15 mouse cellular contexts compared by ENCODE assay signal in the genomic region with DNA sequence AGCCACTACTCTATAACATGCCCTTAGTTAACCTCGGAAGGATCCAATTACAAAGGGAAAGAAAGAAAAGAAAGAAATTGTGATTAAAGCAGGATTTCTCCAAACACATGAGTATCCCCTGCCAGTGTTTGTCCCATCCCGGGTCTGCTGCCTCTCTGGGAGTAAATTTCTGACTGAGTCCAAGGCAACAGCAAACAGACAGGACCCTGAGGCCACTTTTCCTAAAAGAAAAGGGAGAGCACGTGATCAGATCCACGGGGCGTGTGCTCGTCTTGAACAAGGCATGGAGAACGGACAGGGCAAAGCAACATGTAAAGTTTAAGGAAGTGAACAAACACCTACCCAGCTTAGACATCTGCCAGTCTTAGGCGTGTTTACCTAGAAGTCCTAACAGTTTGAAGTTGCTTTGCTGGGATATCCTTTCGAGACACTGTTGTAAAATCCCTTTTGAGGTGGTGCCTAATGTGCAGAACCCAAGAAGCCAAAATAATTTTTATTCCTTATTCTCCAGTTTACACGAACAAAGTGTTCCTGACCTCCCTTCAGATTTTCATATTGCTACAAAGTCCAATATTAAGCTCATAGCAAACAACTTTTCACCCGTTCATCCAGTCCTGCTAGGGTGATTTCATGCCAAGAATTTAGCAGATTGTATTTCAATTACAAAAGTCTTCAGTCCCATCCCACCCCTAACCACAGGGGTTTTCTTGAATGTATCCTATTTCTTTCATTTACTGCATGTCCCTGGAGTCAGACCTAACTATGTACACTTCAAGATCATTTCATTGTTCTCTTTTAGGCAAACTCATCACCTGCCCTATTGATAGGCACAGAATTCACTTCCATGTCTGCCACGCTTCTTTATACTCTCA.
A peak's percentile ranks its signal among the peaks of the same experiment; 100 is the strongest.
DNase-seq lines count a peak whose midpoint lies in the region; ATAC-seq lines count a peak whose summit lies in the region.
"Had no signal": no experiment of that assay in that cellular context is flagged by ENCODE, and none has a peak within 500 bp of the region (broad histone marks: within the 10 kb centered on the region; RNA-seq: fewer than 3 reads in every experiment).

No protein-coding gene starts in this region.

- ATAC-seq in hindbrain, embryonic 12.5 days (ENCODE audit: low FRiP score), result 0 out of 2 replicates have a peak, but pooled peaks have one; percentile 51
- no peak; the same call in 1 of the 2 replicates for ATAC-seq in hindbrain, embryonic 14.5 days (ENCODE audit: low FRiP score)
- ATAC-seq in midbrain, embryonic 11.5 days (ENCODE audit: low FRiP score), result peak; percentile 79
- no peak; the same call in 1 of the 2 replicates for ATAC-seq in midbrain, embryonic 14.5 days (ENCODE audit: low FRiP score, low TSS enrichment)
- ATAC-seq: intestine, embryonic 15.5 days had no signal

- DNase-seq in hindbrain, embryonic 14.5 days (ENCODE audit: low spot score), result no peak
- DNase-seq in midbrain, embryonic 11.5 days (ENCODE audit: low spot score, missing footprints), result peak; percentile 91
- DNase-seq in midbrain, embryonic 14.5 days, result no peak
- DNase-seq in embryo, embryonic 11 days, result peak; percentile 42
- peak; percentile 12 for DNase-seq in skeletal muscle tissue, adult 2 months (ENCODE audit: low read depth, low spot score)
- no peak for DNase-seq in left cerebral cortex, postnatal 36 days (ENCODE audit: low spot score in 2 of 2)
- DNase-seq in heart, adult 9 months (ENCODE audit: low spot score in 2 of 2), result no peak
- DNase-seq: adrenal gland, postnatal 25 days; cerebellum, postnatal 25 days; retina, postnatal 1 day; thymus, adult 18-20 months had no signal

- no peaks in the 10 kb centered on the region for H3K9me3 ChIP-seq in hindbrain, embryonic 12.5 days (replicated peaks)
- H3K9me3 ChIP-seq in hindbrain, embryonic 14.5 days (ENCODE audit: control insufficient read depth, low read length), result no peaks in the 10 kb centered on the region
- no peaks in the 10 kb centered on the region for H3K9me3 ChIP-seq in midbrain, embryonic 11.5 days (ENCODE audit: control insufficient read depth, low read length)
- H3K9me3 ChIP-seq in midbrain, embryonic 14.5 days (ENCODE audit: control insufficient read depth, low read length), result no peaks in the 10 kb centered on the region
- H3K9me3 ChIP-seq: G1E; intestine, embryonic 15.5 days; limb, embryonic 15.5 days had no signal

- H3K27ac ChIP-seq in hindbrain, embryonic 12.5 days, result no peak overlapping the region
- no peak overlapping the region for H3K27ac ChIP-seq in hindbrain, embryonic 14.5 days
- no peak overlapping the region; the same call in 1 of the 2 replicates for H3K27ac ChIP-seq in midbrain, embryonic 11.5 days (ENCODE audit: low read depth, low read length)
- no peak overlapping the region for H3K27ac ChIP-seq in midbrain, embryonic 14.5 days (replicated peaks; ENCODE audit: low read depth, low read length)
- H3K27ac ChIP-seq: intestine, embryonic 15.5 days; limb, embryonic 15.5 days had no signal

- WGBS in hindbrain, embryonic 12.5 days, result 32% methylated on average over 12 of the region's 12 CpGs
- WGBS in hindbrain, embryonic 14.5 days, result 34% methylated on average over 12 of the region's 12 CpGs
- 28% methylated on average over 12 of the region's 12 CpGs for WGBS in midbrain, embryonic 11.5 days
- WGBS in midbrain, embryonic 14.5 days, result 22% methylated on average over 12 of the region's 12 CpGs

- no peaks in the 10 kb centered on the region for H3K27me3 ChIP-seq in hindbrain, embryonic 12.5 days
- H3K27me3 ChIP-seq in hindbrain, embryonic 14.5 days (ENCODE audit: control insufficient read depth, insufficient read depth, low read length), result no peaks in the 10 kb centered on the region
- H3K27me3 ChIP-seq in midbrain, embryonic 11.5 days (ENCODE audit: control insufficient read depth, insufficient read depth, low read length), result no peaks in the 10 kb centered on the region
- no peaks in the 10 kb centered on the region for H3K27me3 ChIP-seq in midbrain, embryonic 14.5 days (ENCODE audit: control insufficient read depth, insufficient read depth, low read length)
- H3K27me3 ChIP-seq: intestine, embryonic 15.5 days; limb, embryonic 15.5 days had no signal

- intact Hi-C loops in left cerebral cortex, postnatal 36 days (cut with DNase I), result no loop called here

- no peak overlapping the region for H3K9ac ChIP-seq in hindbrain, embryonic 12.5 days
- no peak overlapping the region for H3K9ac ChIP-seq in hindbrain, embryonic 14.5 days
- H3K9ac ChIP-seq in midbrain, embryonic 11.5 days (ENCODE audit: low read length), result no peak overlapping the region
- H3K9ac ChIP-seq in midbrain, embryonic 14.5 days (replicated peaks; ENCODE audit: low read length), result no peak overlapping the region
- H3K9ac ChIP-seq: intestine, embryonic 15.5 days; limb, embryonic 15.5 days had no signal

- no peak overlapping the region for H3K4me2 ChIP-seq in hindbrain, embryonic 12.5 days (replicated peaks)
- H3K4me2 ChIP-seq in hindbrain, embryonic 14.5 days (replicated peaks), result no peak overlapping the region
- 0 out of 2 replicates have a peak overlapping the region, but pooled peaks have one; percentile 4 for H3K4me2 ChIP-seq in midbrain, embryonic 11.5 days
- no peak overlapping the region for H3K4me2 ChIP-seq in midbrain, embryonic 14.5 days (ENCODE audit: low read length)
- H3K4me2 ChIP-seq: intestine, embryonic 15.5 days; limb, embryonic 15.5 days had no signal

- no peaks in the 10 kb centered on the region for H3K36me3 ChIP-seq in hindbrain, embryonic 12.5 days
- no peaks in the 10 kb centered on the region for H3K36me3 ChIP-seq in hindbrain, embryonic 14.5 days (replicated peaks; ENCODE audit: control insufficient read depth, insufficient read depth)
- no peaks in the 10 kb centered on the region for H3K36me3 ChIP-seq in midbrain, embryonic 11.5 days (ENCODE audit: control insufficient read depth, insufficient read depth, low read length)
- H3K36me3 ChIP-seq in midbrain, embryonic 14.5 days (ENCODE audit: control insufficient read depth, insufficient read depth, low read length), result no peaks in the 10 kb centered on the region
- H3K36me3 ChIP-seq: G1E; intestine, embryonic 15.5 days; limb, embryonic 15.5 days had no signal

- no peak overlapping the region for H3K4me3 ChIP-seq in hindbrain, embryonic 12.5 days
- H3K4me3 ChIP-seq in hindbrain, embryonic 14.5 days (replicated peaks; ENCODE audit: low read length), result no peak overlapping the region
- H3K4me3 ChIP-seq in midbrain, embryonic 11.5 days (ENCODE audit: low read depth, low read length), result no peak overlapping the region
- no peak overlapping the region for H3K4me3 ChIP-seq in midbrain, embryonic 14.5 days (replicated peaks; ENCODE audit: low read depth, low read length)
- H3K4me3 ChIP-seq: intestine, embryonic 15.5 days; limb, embryonic 15.5 days had no signal

- peaks cover 18% of the 10 kb centered on the region for H3K4me1 ChIP-seq in hindbrain, embryonic 12.5 days
- peaks cover 22% of the 10 kb centered on the region for H3K4me1 ChIP-seq in hindbrain, embryonic 14.5 days (replicated peaks; ENCODE audit: control insufficient read depth, insufficient read depth, low read length)
- peaks cover 15% of the 10 kb centered on the region for H3K4me1 ChIP-seq in midbrain, embryonic 11.5 days (ENCODE audit: control insufficient read depth, insufficient read depth, low read length)
- H3K4me1 ChIP-seq in midbrain, embryonic 14.5 days (ENCODE audit: control insufficient read depth, insufficient read depth, low read length), result peaks cover 14% of the 10 kb centered on the region
- H3K4me1 ChIP-seq: intestine, embryonic 15.5 days had no signal

Comparison
In these comparisons a context has a peak if more than half of its experiments do, and no peak if none do; other contexts are left out.
1. ATAC-seq: peak in hindbrain, embryonic 12.5 days (single experiment) and midbrain, embryonic 11.5 days (single experiment); none in hindbrain, embryonic 14.5 days (single experiment) and midbrain, embryonic 14.5 days (single experiment).
2. DNase-seq: peak in midbrain, embryonic 11.5 days (single experiment), embryo, embryonic 11 days (single experiment) and skeletal muscle tissue, adult 2 months (single experiment); none in hindbrain, embryonic 14.5 days (single experiment), midbrain, embryonic 14.5 days (single experiment), left cerebral cortex, postnatal 36 days (0 of 2) and heart, adult 9 months (0 of 2).